Mouse (Mus musculus) B cell, adult 2 months (primary cell): ENCODE data around the gene Sorl1.

Experiments
- DNase-seq, 2 experiments: peaks; one replicate each; pipeline ENCODE4 v3.0.0; 2022

The Sorl1 gene

GRCm38 (mm10) chr9:41950109-41950990 lies 173.7 kb downstream of the Sorl1 start:
- DNase-seq = peak; percentile 84 to 85

- DNase-seq = no peak
Measured at GRCm38 (mm10) chr9:41949476-41949875, 174.6 kb downstream of the Sorl1 start.

GRCm38 (mm10) chr9:41944964-41945363 lies 179.1 kb downstream of the Sorl1 start:
- no peak for DNase-seq

DNA sequence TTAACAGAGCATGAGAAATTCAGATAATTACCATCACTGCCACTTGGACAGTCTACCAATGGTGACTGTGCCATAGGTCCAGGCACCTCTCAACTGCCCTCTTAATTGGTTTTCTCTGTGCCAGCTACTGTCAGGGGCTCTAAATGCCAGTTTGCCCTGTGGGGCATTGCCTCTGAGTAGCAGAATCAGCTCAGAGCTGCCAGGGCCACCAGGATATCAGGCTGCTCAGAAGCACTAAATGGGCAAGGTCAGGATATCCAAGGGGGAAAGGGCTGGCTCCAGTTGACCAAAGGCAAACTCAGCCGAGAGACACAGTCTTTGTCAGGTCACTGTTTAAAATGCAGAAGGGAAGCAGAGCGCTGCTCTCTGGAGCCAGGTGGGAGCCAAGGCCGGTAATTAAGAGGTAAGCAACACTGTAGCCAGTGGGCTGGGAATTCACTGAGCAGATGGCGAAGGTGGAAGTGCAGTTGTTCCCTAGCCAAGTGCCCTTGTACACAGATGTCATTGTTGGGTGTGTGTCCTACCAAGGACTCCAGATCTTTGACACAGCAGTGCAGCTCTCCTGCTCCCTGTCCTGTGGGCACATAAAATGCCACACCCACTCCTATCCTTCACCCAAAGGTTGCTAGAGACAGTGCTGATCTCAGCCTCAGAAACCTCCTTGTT lies 181.0 kb downstream of the Sorl1 start:
- no peak for DNase-seq

DNA sequence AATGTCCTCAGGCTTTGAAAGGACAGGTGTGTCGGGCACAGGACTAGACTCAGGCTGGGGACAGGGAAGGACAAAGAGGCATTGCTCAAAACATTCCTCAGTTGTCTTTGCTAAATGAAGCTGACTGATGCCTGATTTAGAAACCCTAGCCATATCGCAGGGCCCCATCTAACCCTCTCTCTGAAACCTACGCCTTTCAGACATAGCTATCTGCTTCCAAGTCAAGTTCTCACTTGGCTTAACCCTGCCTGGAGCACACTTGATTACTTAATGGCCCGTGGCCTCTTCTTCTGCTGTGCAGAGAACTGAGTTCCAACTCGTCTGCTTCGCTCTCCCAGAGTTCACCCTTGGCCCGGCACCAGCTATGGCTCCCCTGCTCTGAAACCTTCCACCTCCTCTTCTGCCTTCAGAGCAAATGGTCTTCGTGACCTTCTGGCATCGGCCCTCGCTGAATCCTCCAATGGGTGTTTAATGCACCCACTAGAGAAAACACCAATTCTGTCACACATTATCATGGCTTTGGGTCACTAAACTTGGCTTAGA lies 183.7 kb downstream of the Sorl1 start:
- no peak for DNase-seq

DNA sequence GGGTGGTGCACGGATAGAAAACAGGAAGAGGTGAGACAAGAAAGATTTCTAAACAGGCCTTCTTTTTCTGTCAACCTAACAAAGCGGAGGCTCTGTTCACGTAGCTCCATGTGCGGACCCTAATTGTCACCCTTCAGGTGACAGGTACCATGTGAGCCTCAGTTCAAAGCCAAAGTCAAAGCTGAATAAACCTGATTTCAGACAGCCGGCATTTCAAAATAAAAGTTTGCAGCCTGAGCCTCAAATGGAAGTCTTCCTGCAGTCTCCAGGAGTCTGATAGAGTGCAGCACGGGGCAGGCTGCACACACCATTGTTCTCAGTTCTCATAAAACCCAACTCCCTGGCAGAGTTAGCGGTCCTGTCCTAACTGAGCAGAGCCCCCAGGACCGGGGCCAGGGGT lies 185.6 kb downstream of the Sorl1 start:
- no peak for DNase-seq

- no peak for DNase-seq
Measured at GRCm38 (mm10) chr9:41937967-41938348, 186.1 kb downstream of the Sorl1 start.

GRCm38 (mm10) chr9:41937341-41937966 lies 186.6 kb downstream of the Sorl1 start:
- DNase-seq = no peak

DNA sequence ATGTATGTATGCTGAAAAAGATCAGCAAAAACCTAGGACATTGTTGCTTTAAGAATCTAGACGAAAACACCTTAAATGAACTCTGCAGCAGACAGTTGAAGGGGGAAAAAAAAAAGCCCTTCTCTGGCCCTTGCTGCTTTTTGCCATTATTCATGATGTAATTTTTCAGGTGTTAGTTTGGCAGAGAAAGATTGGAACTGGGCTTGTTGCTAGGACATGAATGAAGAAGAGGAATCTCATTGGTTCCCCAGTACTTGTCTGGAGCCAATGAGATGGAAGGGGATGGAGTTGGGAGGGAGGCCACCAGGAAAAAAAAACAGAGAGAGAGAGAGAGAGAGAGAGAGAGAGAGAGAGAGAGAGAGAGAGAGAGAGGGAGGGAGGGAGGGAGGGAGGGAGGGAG lies 187.5 kb downstream of the Sorl1 start:
- DNase-seq = no peak

- DNase-seq = no peak
Measured at GRCm38 (mm10) chr9:41935979-41936378, 188.1 kb downstream of the Sorl1 start.

DNA sequence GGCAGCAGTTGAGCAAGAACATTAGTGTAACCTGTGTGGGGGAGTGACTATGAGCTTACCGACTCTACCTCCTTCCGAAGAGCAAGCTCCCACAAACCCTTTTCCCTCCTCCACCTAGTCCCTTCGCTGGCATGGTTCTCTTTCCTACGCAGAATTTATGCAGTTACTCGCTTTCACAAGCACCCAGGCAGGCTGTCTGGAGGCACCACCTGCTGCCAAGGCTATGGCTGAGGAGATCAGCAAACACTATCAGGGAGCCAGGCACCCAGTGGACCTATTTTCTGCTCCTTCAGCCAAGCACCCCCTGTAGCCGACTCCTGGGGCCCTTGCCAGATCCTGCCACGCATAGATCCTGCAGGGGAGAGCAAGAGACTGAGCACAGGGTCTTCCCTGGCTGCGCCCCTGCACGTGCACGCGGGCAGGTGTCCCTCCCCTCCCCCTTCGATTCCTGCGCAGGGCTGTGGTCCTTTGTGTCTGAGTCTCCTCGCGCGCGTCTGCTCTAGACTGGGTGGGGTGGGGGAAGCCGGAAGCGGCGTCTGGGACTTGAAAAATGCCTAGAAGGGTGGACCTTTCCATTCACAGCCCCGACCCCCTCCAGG lies 188.6 kb downstream of the Sorl1 start:
- DNase-seq = peak; percentile 16 to 32

- DNase-seq = no peak
Measured at GRCm38 (mm10) chr9:41934848-41935372, 189.2 kb downstream of the Sorl1 start.

DNA sequence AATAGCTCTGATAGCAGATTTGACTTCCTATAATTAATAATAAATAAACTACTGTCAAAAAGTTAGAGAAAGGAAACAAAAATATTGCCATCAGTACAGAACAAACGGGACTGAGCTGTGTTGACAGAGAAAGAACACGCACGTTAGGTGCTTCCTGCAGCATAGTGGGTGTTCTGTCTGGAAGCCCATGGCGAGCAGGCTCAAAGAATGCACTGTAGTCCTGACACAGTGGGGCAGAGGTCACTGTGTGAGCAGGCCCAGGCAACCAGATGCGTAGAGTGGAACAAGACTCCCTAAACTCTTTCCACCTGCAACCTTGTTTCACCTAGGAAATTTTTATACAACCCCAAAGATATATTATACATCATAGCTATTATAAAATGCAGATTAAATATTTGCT lies 194.1 kb downstream of the Sorl1 start:
- DNase-seq = no peak

- no peak for DNase-seq
Measured at GRCm38 (mm10) chr9:41925721-41926120, 198.4 kb downstream of the Sorl1 start.

DNA sequence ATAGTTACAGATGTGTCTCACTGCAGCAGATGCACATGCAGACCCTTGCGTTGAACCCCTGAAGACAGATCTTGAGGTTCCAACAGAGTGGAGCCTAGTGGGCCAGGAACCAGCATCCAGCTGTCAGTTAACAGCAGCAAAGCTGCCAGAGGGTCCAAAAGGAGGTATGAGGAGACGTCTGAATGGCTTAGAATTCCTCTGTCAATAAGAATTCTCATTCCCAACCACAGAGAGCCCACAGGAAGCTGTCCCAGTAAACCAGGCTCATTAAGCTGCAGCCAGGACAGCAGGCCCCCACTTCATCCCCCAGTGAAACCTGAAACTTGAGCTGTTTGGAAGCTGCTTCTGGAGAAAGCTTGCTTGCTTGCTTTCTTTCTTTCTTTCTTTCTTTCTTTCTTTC lies 200.0 kb downstream of the Sorl1 start:
- no peak for DNase-seq

- no peak for DNase-seq
Measured at GRCm38 (mm10) chr9:41922416-41922815, 201.7 kb downstream of the Sorl1 start.

DNA sequence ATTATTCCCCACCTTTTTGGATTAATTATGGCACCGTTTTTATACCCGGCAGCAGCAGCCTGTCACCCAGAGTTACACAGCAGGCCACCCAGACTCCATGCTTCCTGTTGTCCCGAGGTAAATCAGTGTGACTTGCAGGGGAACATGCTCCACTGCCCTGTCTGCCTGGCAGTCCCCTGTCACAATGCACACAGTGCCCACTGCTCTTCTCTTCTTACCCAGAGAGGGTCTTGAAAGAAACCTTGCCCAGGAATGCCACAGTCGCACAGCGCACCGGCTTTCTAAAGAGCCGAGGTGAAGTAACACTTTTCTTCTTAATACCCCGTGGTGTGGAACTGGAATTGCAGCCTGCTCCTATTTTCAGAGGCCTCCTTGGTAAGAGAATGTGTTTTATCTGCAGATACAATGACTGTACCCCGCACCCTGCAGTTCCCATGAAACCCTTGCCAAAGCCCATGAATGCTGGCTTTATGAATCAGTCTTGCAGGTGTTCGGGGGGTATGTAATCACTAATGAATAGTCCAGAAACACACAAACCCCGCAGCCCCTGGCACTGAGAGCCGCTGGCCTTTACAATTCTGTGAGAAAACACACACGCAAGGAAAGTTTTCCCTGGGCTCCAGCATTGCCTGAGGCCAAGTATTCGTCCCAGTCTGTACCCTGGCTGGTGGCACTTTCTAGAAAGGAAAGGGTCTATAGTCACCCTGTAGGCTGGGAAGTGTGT lies 205.3 kb downstream of the Sorl1 start:
- DNase-seq = no peak

GRCm38 (mm10) chr9:41918155-41918554 lies 205.9 kb downstream of the Sorl1 start:
- no peak for DNase-seq

DNA sequence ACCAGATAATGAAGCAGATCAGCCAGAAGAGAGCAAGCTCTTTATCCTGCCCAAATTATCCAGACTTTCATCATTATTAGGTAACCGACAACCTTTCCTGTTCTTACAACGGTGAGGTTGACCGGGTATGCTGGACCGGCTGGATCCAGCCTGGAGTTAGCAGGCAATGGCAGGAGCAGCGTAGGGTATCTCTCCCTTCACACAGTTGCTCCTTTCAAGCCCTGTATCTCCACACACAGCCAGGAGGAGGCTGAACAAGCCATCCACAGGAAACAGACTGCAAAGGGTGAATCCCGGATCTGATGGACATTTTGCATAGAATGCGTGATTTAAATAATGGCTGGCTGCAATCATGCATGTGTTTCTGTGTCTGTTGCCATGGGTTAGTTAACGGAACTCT lies 208.5 kb downstream of the Sorl1 start:
- no peak for DNase-seq
